Mouse (Mus musculus) intestine, embryonic 15.5 days (tissue): Measurements from ENCODE around the gene Gramd1a. TPM values are rescaled to one million over a fixed set of nuclear protein-coding genes. Genes with fewer than 3 reads are reported as not detected.

ENCODE experiments used
- ATAC-seq: fragments of 200-750 bp; cut with Nextera tagmentation; 2 replicates; pipeline ENCODE4 v1.8.0; 2017; ENCODE audit warnings: moderate TSS enrichment, moderate library complexity
- H3K27ac ChIP-seq: fragments of 300-500 bp; sonication (generic); 2 replicates; pipeline ENCODE4 v1.5.1; 2015; ENCODE audit warnings: mild to moderate bottlenecking, inconsistent platforms
- H3K27me3 ChIP-seq: fragments of 300-500 bp; sonication (generic); replicated peaks from 2 replicates; pipeline ENCODE4 v1.6.1; 2015; ENCODE audit warnings: inconsistent platforms
- H3K36me3 ChIP-seq: fragments of 300-500 bp; sonication (generic); 2 replicates; pipeline ENCODE4 v1.6.1; 2015; ENCODE audit warnings: inconsistent platforms
- H3K4me1 ChIP-seq: fragments of 300-500 bp; sonication (generic); replicated peaks from 2 replicates; pipeline ENCODE4 v1.6.1; 2015; ENCODE audit warnings: inconsistent platforms
- H3K4me2 ChIP-seq: fragments of 300-500 bp; sonication (generic); replicated peaks from 2 replicates; pipeline ENCODE4 v1.6.1; 2015; ENCODE audit warnings: mild to moderate bottlenecking, inconsistent platforms
- H3K4me3 ChIP-seq: fragments of 300-500 bp; sonication (generic); replicated peaks from 2 replicates; pipeline ENCODE4 v1.5.1; 2015; ENCODE audit warnings: inconsistent platforms
- H3K9ac ChIP-seq: fragments of 300-500 bp; sonication (generic); 2 replicates; pipeline ENCODE4 v1.6.1; 2015; ENCODE audit warnings: inconsistent platforms
- H3K9me3 ChIP-seq: fragments of 300-500 bp; sonication (generic); 2 replicates; pipeline ENCODE4 v1.6.1; 2016; ENCODE audit warnings: inconsistent platforms
- WGBS: fragments of 180-500 bp; shearing (Covaris S2); methylation state at CpG from one replicate; pipeline ENCODE4 v1.1.7; 2015; 5-methylcytosine and 5-hydroxymethylcytosine counted together
- polyA plus RNA-seq: library from polyadenylated mRNA; unstranded; fragments of >200 nt; fragmentation: Nextera tagmentation; extraction: Ambion mirVana; gene quantifications from 2 replicates; pipeline ENCODE4 v1.2.1, GENCODE M21; 2015

The Gramd1a gene
- polyA plus RNA-seq, 1 experiment from 2014 or later: 41.6 TPM

GRCm38 (mm10) chr7:31163666-31164577 lies 8.2 kb upstream of the Gramd1a start:
- no peak overlapping the region for H3K9ac ChIP-seq
- H3K36me3 ChIP-seq: no peaks in the 10 kb centered on the region
- 0 out of 2 replicates have a peak, but pooled peaks cover 2% of the 10 kb centered on the region for H3K4me1 ChIP-seq
- ATAC-seq: no peak
- no peak overlapping the region for H3K4me3 ChIP-seq
- no peak overlapping the region for H3K27ac ChIP-seq
- H3K9me3 ChIP-seq: no peaks in the 10 kb centered on the region
- 69% methylated on average over 3 of the region's 3 CpGs for WGBS
- no peaks in the 10 kb centered on the region for H3K27me3 ChIP-seq
- no peak overlapping the region for H3K4me2 ChIP-seq

GRCm38 (mm10) chr7:31162324-31162723 lies 6.6 kb upstream of the Gramd1a start:
- Histone ChIP-seq H3K9me3 (no peaks in the 10 kb centered on the region), H3K9ac (no peak overlapping the region), H3K4me2 (no peak overlapping the region), H3K27ac (no peak overlapping the region), H3K4me3 (no peak overlapping the region), H3K4me1 (0 out of 2 replicates have a peak, but pooled peaks cover 2% of the 10 kb centered on the region), H3K36me3 (no peaks in the 10 kb centered on the region), H3K27me3 (no peaks in the 10 kb centered on the region)
- ATAC-seq: no peak
- WGBS: 62% methylated on average over 11 of the region's 11 CpGs

DNA sequence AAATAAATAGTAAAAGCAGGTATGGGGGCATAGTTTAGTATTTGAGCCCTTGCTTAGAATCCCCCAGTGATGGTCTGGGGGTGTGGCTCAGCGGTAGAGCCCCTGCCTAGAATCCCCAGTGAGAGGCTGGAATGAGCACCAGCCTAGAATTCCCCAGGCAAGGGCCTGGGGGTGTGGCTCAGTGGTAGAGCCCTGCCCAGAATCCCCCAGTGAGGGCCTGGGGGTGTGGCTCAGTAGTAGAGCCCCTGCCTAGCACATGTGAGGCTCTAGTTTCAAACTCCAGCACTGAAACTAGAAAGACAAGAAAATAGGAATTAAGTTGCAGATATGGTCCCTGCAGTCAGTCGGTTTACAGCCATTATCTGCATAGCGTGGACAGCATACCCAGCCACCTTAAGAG lies 6.1 kb upstream of the Gramd1a start:
- no peak for ATAC-seq
- H3K27ac ChIP-seq: no peak overlapping the region
- no peak overlapping the region for H3K9ac ChIP-seq
- H3K36me3 ChIP-seq: no peaks in the 10 kb centered on the region
- H3K9me3 ChIP-seq: no peaks in the 10 kb centered on the region
- 54% methylated on average over 3 of the region's 3 CpGs for WGBS
- H3K27me3 ChIP-seq: no peaks in the 10 kb centered on the region
- H3K4me3 ChIP-seq: no peak overlapping the region
- H3K4me2 ChIP-seq: no peak overlapping the region
- 0 out of 2 replicates have a peak, but pooled peaks cover 2% of the 10 kb centered on the region for H3K4me1 ChIP-seq

DNA sequence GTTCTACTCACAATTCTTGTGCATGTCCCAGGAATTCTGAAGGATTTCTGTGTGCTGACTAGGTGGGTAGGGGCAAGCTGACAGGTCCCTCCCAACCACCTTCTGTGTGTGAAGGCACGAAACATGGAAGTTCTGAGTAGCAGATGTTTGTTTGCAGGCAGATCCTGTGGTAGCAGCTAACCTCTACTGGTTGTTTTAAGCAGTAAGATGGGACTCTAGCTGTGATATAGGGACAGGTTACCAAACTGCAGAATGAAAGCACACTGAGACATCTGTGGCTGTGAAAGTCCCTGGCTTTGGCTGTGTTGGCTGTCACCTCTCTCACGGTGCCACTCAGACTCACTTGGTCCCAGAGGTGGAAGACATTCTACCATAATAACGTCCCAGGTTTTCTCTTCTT lies 5.5 kb upstream of the Gramd1a start:
- Histone ChIP-seq H3K4me3 (no peak overlapping the region), H3K9ac (no peak overlapping the region), H3K9me3 (no peaks in the 10 kb centered on the region), H3K27ac (no peak overlapping the region), H3K4me2 (no peak overlapping the region), H3K27me3 (no peaks in the 10 kb centered on the region), H3K36me3 (no peaks in the 10 kb centered on the region), H3K4me1 (0 out of 2 replicates have a peak, but pooled peaks cover 2% of the 10 kb centered on the region)
- WGBS: 75% methylated on average over 3 of the region's 3 CpGs
- ATAC-seq: no peak

- no peak overlapping the region for H3K9ac ChIP-seq
- no peak for ATAC-seq
- 50% methylated on average over 5 of the region's 5 CpGs for WGBS
Observed at GRCm38 (mm10) chr7:31160763-31161162, 5.1 kb upstream of the Gramd1a start.

DNA sequence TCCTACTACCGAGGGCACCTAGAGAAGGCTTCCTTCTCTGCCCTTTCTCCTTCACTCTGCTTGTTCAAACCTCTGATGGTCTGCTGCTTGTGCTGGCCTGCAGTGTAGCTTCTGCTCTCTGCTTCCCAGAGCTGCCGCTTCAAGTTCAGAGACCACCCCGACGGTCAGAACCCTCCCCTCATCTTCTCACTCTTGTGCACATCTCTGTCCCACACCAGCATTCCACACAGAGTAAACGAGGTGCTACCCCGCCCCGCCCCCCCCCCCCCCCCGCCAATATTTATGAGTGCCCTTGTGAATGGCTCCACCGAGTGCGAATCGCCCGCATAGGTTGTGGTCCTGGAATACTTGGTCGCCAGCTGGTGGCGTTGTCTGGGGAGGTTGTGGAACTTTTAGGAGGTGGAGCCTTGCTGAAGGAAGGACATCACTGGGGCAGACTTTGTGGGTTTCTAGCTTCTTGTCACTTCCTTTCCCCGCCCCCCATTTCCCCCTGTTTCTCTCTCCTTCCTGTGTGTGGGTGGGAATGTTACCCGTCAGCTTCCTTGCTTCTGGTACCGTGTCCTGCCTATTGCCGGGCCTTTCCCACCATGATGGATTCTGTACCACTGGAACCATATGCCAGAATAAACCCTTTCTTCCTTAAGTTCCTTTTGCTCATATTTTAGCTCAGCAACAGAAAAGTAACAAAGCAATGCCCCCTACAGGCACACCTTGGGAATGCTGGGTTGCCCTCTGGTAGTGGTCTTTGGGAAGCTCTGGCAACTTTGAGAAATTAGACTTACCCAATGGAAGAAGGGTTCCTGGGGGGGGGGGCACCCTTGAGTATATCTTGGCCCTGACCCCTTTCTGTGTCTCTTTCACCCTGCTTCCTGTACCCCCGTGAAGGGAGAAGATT lies 585 bp upstream of the Gramd1a start:
- Histone ChIP-seq H3K4me1 (peaks cover 12% of the 10 kb centered on the region), H3K4me2 (no peak overlapping the region), H3K9me3 (no peaks in the 10 kb centered on the region), H3K27ac (0 out of 2 replicates have a peak overlapping the region, but pooled peaks have one; percentile 22), H3K36me3 (no peaks in the 10 kb centered on the region), H3K9ac (0 out of 2 replicates have a peak overlapping the region, but pooled peaks have one; percentile 28), H3K4me3 (no peak overlapping the region), H3K27me3 (no peaks in the 10 kb centered on the region)
- ATAC-seq: no peak
- WGBS: 35% methylated on average over 19 of the region's 19 CpGs

More at GRCm38 (mm10) chr7:31160763-31161162, 5.1 kb upstream of the Gramd1a start:
- H3K4me3 ChIP-seq: no peak overlapping the region
- H3K9me3 ChIP-seq: no peaks in the 10 kb centered on the region
- H3K27me3 ChIP-seq: no peaks in the 10 kb centered on the region
- H3K36me3 ChIP-seq: no peaks in the 10 kb centered on the region
- H3K27ac ChIP-seq: no peak overlapping the region
- H3K4me1 ChIP-seq: peaks cover 5% of the 10 kb centered on the region; the same call in 1 of the 2 replicates
- no peak overlapping the region for H3K4me2 ChIP-seq

GRCm38 (mm10) chr7:31153536-31154320 lies 2.0 kb downstream of the Gramd1a start:
- Histone ChIP-seq H3K36me3 (no peaks in the 10 kb centered on the region), H3K27ac (no peak overlapping the region), H3K27me3 (no peaks in the 10 kb centered on the region), H3K4me2 (no peak overlapping the region), H3K4me3 (no peak overlapping the region), H3K9me3 (no peaks in the 10 kb centered on the region), H3K9ac (no peak overlapping the region), H3K4me1 (peaks cover 25% of the 10 kb centered on the region)
- 90% methylated on average over 6 of the region's 6 CpGs for WGBS
- ATAC-seq: no peak

DNA sequence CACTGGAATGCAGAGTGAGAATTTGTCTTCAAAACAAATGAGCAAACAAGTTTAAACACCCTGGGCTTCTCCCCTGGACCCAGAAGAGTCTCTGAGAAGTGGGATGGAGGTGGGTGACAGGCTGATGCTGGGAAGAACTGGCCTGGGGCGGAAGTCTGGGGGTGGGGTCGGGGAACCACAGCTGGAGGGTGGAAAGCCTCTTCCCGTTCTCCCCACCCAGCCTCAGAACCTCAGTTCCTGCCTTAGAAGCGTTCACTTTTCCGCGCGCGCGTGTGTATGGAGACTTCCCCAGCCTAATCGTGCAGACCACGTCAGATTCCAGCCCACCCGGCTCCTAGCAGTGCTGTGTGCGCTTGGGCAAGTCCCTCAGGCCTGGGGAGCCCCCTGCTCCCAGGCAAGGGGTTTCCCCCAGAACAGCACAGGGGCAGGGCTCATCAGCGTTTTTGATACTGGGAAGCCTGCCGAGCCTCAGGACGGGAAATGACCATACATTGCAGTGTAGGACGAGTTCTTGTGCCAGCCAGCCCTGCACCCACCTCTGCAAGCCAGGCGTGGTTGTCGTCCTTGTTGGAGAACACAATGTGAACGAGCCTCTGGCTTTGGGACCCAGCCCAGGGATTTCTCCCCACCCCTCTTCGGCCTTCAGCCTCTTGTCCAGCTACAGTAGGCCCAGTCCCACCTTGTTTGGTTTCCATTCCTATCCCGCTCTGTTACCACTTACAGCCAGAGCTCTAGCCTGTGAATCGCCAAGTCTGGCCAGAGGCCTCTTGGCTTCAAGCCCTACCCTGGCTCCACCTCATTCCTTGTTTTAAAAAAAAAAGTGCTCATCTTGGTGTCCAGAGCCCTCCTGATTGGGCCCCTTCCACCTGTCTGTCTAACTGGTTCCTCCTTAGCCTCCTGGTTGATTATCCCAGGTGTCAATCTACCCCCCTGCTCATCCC lies 4.1 kb downstream of the Gramd1a start:
- ATAC-seq: peak; percentile 50
- Histone ChIP-seq H3K36me3 (no peaks in the 10 kb centered on the region), H3K4me3 (peak overlapping the region; percentile 72), H3K4me1 (peaks cover 45% of the 10 kb centered on the region), H3K9ac (peak overlapping the region; percentile 86), H3K27me3 (no peaks in the 10 kb centered on the region), H3K4me2 (peak overlapping the region; percentile 73), H3K27ac (peak overlapping the region; percentile 88), H3K9me3 (no peaks in the 10 kb centered on the region)
- 19% methylated on average over 23 of the region's 23 CpGs for WGBS

DNA sequence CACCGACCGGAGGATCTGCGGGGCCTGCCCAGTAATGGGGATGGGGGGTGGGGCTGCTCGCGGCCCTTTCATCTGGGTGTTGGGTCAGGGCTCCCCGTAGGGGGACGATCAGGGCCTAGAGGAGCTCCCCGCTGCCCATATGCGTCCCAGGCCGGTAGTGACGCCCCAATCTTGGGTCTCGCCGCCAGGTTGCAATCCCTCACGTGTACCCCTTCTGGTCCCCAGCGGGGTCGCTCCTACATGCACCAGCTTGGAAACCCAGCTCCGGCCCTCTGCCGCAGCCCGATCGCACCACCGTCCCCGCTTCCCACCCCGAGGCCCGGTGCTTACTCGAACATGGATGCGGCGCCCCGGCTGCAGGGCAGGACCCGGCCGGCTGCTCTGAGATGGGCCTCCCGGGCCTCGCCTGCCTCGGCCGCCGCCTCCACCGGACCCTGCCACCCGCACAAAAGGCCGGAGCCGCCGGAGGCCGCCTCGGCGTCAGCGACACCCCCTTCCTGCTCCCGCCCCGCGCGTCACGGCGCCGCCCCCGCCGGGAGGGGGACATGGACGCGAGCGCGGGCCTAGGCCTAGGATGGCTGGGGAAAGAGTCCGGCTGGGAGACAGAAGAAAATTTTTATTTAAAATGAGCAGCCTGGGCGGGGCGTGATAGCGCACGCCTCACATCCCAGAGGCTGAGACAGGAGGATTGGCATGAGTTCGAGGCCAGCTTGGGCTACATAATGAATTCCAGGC lies 5.0 kb downstream of the Gramd1a start:
- peak overlapping the region; percentile 88 for H3K27ac ChIP-seq
- ATAC-seq: peak; percentile 87
- H3K4me3 ChIP-seq: peak overlapping the region; percentile 72
- no peaks in the 10 kb centered on the region for H3K27me3 ChIP-seq
- H3K9me3 ChIP-seq: no peaks in the 10 kb centered on the region
- 0% methylated on average over 63 of the region's 63 CpGs for WGBS
- no peaks in the 10 kb centered on the region for H3K36me3 ChIP-seq
- H3K4me1 ChIP-seq: peaks cover 50% of the 10 kb centered on the region
- peak overlapping the region; percentile 73 for H3K4me2 ChIP-seq
- H3K9ac ChIP-seq: peak overlapping the region; percentile 86

DNA sequence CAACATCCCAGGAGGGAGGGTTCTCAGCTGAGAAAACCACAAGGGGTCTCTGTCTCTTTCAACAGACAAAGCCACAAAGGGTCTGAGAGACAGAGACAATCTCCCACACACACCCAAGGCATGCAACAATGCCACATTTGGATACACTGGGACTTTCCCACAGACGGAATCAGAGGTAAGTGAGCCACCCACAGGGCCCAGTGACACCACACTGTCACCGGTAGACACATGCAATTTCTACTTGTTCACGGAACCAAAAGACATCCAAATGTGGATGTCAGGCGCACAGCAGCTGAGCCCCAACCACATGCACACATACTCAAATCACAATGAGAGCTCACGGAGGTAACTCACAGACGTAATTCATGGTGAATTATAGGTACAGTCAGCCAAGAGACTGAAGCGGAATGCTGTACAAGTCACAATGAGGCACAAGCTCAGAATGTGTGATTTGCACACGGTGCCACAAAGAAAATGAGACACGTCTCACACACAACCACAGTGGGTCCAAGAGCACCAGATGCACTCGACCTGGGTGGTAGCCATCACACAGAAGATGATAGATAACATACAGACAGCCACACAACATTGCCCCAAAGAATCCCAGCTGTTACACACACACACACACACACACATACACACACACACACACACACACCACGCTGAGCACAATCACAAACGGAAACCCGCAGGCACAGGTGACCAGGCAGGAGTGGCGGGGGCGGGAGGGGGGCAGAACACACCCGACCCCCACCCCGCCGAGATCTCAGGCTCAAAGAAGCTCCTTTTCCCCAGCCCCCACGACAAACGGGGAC lies 5.7 kb downstream of the Gramd1a start:
- no peaks in the 10 kb centered on the region for H3K36me3 ChIP-seq
- no peak for ATAC-seq
- no peaks in the 10 kb centered on the region for H3K27me3 ChIP-seq
- no peaks in the 10 kb centered on the region for H3K9me3 ChIP-seq
- peak overlapping the region; percentile 86 for H3K9ac ChIP-seq
- 10% methylated on average over 20 of the region's 20 CpGs for WGBS
- peak overlapping the region; percentile 88 for H3K27ac ChIP-seq
- H3K4me1 ChIP-seq: peaks cover 56% of the 10 kb centered on the region
- H3K4me3 ChIP-seq: peak overlapping the region; percentile 72
- peak overlapping the region; percentile 73 for H3K4me2 ChIP-seq
